Mouse (Mus musculus): ENCODE data around the gene Rilpl1. TPM values are rescaled to one million over a fixed set of nuclear protein-coding genes. Genes with fewer than 3 reads are reported as not detected.

Rilpl1 gene
- total RNA-seq, 2 experiments from 2014 or later, result 209 to 229 TPM

Other genes starting within 250 kb of the Rilpl1 start
- gene Mphosph9, start 203.4 kb downstream of the Rilpl1 start, total RNA-seq (2021), result 1 to 10 TPM; 5.4 to 5.8 TPM
- gene 2810006K23Rik, start 203.3 kb downstream of the Rilpl1 start, total RNA-seq (2021), result 10 to 100 TPM; 12.1 to 13.1 TPM
- gene Cdk2ap1, start 168.3 kb downstream of the Rilpl1 start, total RNA-seq (2021), result 100 to 1,000 TPM; 164 to 167 TPM
- 10 to 100 TPM; 65.3 to 71.7 TPM for gene Sbno1, start 105.4 kb downstream of the Rilpl1 start, total RNA-seq (2021)
- 100 to 1,000 TPM; 191 to 237 TPM for gene Kmt5a, start 91.5 kb downstream of the Rilpl1 start, total RNA-seq (2021)
- 1 to 10 TPM; 7.9 to 9.9 TPM for gene Rilpl2, start 53.0 kb downstream of the Rilpl1 start, total RNA-seq (2021)
- 10 to 100 TPM in 1 of 2 experiments, 1 to 10 TPM in 1; 9.7 to 18.2 TPM for gene Snrnp35, start 48.3 kb downstream of the Rilpl1 start, total RNA-seq (2021)
- 100 to 1,000 TPM; 174 to 177 TPM for gene Tmed2, start 9.3 kb upstream of the Rilpl1 start, total RNA-seq (2021)
- gene Ddx55, start 21.5 kb upstream of the Rilpl1 start, total RNA-seq (2021), result 1 to 10 TPM; 4.0 to 6.1 TPM
- 10 to 100 TPM; 26.6 to 33.0 TPM for gene Eif2b1, start 47.7 kb upstream of the Rilpl1 start, total RNA-seq (2021)
- gene Gtf2h3, start 47.7 kb upstream of the Rilpl1 start, total RNA-seq (2021), result 10 to 100 TPM; 18.0 to 19.5 TPM
- 10 to 100 TPM; 42.1 to 58.2 TPM for gene Atp6v0a2, start 97.2 kb upstream of the Rilpl1 start, total RNA-seq (2021)
- under 1 TPM in 1 of 2 experiments, not detected in 1; 0.06 TPM for gene Dnah10, start 193.7 kb upstream of the Rilpl1 start, total RNA-seq (2021)